Mouse (Mus musculus): ENCODE measurements around the gene Reps1. TPM values are rescaled to one million over a fixed set of nuclear protein-coding genes. Genes with fewer than 3 reads are reported as not detected.

Reps1 gene
- polyA plus RNA-seq, 1 experiment: 78.1 TPM

DNA sequence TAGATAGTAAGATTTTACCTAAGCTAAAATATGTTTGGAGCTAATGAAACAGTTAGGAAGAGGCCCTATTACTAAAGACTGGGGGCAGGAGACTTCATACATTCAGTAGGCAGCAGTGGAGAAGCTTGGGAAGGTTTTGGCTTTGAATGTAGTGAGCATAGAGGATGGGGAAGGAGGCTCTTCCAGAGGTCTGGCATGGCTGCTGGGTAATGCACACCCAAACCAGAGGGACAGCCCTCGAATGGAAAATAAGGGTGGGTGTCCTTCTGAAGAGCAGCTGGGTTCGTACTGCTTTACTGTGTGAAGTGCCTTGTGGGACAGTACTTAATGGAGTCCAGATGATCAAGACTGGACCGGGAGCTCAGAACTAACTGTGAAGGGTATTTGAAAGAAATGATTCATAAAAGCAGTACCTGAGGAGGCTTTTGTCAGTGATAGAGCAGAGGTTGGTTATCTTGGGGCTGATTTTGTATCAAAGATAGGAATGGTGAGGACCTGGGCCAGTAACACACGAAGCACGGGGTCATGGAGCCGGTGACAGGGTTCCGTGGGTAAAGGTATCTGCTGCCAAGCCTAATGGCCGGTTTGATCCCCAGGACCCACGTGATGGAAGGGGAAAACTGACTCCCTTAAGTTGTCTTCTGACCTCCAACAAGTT lies 3.1 kb downstream of the Reps1 start:
- Histone ChIP-seq H3K36me3 (ENCODE audit: control insufficient read depth, insufficient read depth, low read length, poor library complexity, severe bottlenecking) (no peaks in the 10 kb centered on the region), H3K4me3 (ENCODE audit: low read depth, low read length) (no peak overlapping the region), H3K27me3 (ENCODE audit: control insufficient read depth, insufficient read depth, low read length, poor library complexity, severe bottlenecking) (no peaks in the 10 kb centered on the region), H3K9ac (ENCODE audit: low read depth, poor library complexity, severe bottlenecking) (no peak overlapping the region), H3K27ac (ENCODE audit: insufficient read depth, low read length) (no peak overlapping the region), H3K9me3 (replicated peaks; ENCODE audit: control insufficient read depth, insufficient read depth, low read length, poor library complexity, severe bottlenecking) (no peaks in the 10 kb centered on the region), H3K4me1 (ENCODE audit: control insufficient read depth, insufficient read depth, low read length) (peaks cover 3% of the 10 kb centered on the region)
- no peak for TF ChIP-seq CTCF (IDR thresholded peaks at IDR 0.05; ENCODE audit: low read depth, low read length)
- TF ChIP-seq POLR2A (IDR thresholded peaks at IDR 0.05; ENCODE audit: insufficient read depth, low read length): no peak
- TF ChIP-seq EP300 (IDR thresholded peaks at IDR 0.05; ENCODE audit: insufficient read depth, low read depth, low read length): no peak

DNA sequence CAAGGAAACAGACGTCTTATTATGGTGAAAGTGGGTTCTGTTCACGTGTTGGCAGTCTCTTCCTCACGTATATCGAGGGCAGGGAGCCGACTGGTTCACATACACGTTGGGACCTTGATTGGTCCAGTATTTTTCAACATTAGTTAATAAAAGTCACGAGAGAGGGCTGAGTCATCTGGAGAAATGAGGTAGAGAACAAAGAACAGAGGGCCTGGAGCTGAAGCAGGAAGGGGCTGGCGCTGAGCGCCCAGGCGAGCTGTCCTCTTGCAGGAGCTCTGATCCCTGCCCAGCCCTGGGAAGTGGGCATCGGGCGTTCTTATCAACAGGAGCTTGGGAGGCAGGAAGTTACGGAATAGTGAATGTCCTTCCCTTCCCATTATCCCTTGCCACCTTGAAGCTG lies 4.1 kb downstream of the Reps1 start:
- Histone ChIP-seq H3K9me3 (replicated peaks; ENCODE audit: control insufficient read depth, insufficient read depth, low read length, poor library complexity, severe bottlenecking) (no peaks in the 10 kb centered on the region), H3K4me1 (ENCODE audit: control insufficient read depth, insufficient read depth, low read length) (peaks cover 3% of the 10 kb centered on the region), H3K27me3 (ENCODE audit: control insufficient read depth, insufficient read depth, low read length, poor library complexity, severe bottlenecking) (no peaks in the 10 kb centered on the region), H3K9ac (ENCODE audit: low read depth, poor library complexity, severe bottlenecking) (no peak overlapping the region), H3K4me3 (ENCODE audit: low read depth, low read length) (no peak overlapping the region), H3K36me3 (ENCODE audit: control insufficient read depth, insufficient read depth, low read length, poor library complexity, severe bottlenecking) (no peaks in the 10 kb centered on the region), H3K27ac (ENCODE audit: insufficient read depth, low read length) (no peak overlapping the region)
- TF ChIP-seq CTCF (IDR thresholded peaks at IDR 0.05; ENCODE audit: low read depth, low read length) (no peak), EP300 (IDR thresholded peaks at IDR 0.05; ENCODE audit: insufficient read depth, low read depth, low read length) (no peak), POLR2A (IDR thresholded peaks at IDR 0.05; ENCODE audit: insufficient read depth, low read length) (no peak)

DNA sequence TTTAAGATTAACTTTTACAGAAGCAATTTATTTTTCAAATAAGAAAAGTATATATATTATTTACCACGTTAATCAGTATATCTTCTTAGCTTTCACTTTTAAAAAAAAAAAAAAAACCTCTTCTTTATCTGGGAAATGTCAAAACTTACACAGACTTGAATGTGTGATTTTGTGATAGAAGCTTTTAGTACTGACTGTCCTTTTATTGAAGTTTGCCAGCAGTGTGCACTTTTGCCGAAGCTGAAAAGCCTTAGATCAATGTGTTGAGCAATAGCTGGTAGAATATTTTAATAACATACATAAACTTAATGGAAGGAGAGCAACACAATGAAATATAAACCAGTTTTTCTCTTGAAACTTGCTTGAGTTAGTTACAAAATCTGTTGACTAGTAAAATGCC lies 5.1 kb downstream of the Reps1 start:
- TF ChIP-seq POLR2A (IDR thresholded peaks at IDR 0.05; ENCODE audit: insufficient read depth, low read length) (no peak), EP300 (IDR thresholded peaks at IDR 0.05; ENCODE audit: insufficient read depth, low read depth, low read length) (no peak)
- H3K36me3 ChIP-seq (ENCODE audit: control insufficient read depth, insufficient read depth, low read length, poor library complexity, severe bottlenecking): no peaks in the 10 kb centered on the region
- no peak overlapping the region for H3K27ac ChIP-seq (ENCODE audit: insufficient read depth, low read length)
- no peak overlapping the region for H3K4me3 ChIP-seq (ENCODE audit: low read depth, low read length)
- peaks cover 3% of the 10 kb centered on the region for H3K4me1 ChIP-seq (ENCODE audit: control insufficient read depth, insufficient read depth, low read length)
- H3K27me3 ChIP-seq (ENCODE audit: control insufficient read depth, insufficient read depth, low read length, poor library complexity, severe bottlenecking): no peaks in the 10 kb centered on the region
- no peaks in the 10 kb centered on the region for H3K9me3 ChIP-seq (replicated peaks; ENCODE audit: control insufficient read depth, insufficient read depth, low read length, poor library complexity, severe bottlenecking)
- H3K9ac ChIP-seq (ENCODE audit: low read depth, poor library complexity, severe bottlenecking): no peak overlapping the region

DNA sequence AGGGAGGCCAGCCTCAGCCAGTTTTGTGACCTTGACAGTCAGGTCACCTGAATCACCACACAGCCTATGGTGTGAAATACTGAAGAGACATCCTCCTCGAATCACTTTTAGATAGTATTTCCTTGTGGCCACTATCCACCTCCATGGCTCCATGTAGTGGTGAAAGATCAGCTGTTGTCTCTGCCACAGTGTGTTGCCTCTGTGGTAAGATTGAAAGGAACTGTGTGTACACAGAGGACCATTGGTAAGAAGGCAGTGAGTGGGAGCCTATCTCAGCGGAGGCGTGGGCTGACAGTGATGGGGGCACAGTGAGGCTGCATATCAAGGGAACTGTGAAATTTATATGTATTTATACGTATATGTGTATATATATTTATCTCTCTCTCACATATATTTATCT lies 5.9 kb downstream of the Reps1 start:
- TF ChIP-seq CTCF (IDR thresholded peaks at IDR 0.05; ENCODE audit: low read depth, low read length) (no peak), POLR2A (IDR thresholded peaks at IDR 0.05; ENCODE audit: insufficient read depth, low read length) (no peak), EP300 (IDR thresholded peaks at IDR 0.05; ENCODE audit: insufficient read depth, low read depth, low read length) (no peak)
- Histone ChIP-seq H3K9ac (ENCODE audit: low read depth, poor library complexity, severe bottlenecking) (no peak overlapping the region), H3K27ac (ENCODE audit: insufficient read depth, low read length) (no peak overlapping the region), H3K27me3 (ENCODE audit: control insufficient read depth, insufficient read depth, low read length, poor library complexity, severe bottlenecking) (no peaks in the 10 kb centered on the region), H3K36me3 (ENCODE audit: control insufficient read depth, insufficient read depth, low read length, poor library complexity, severe bottlenecking) (no peaks in the 10 kb centered on the region), H3K4me1 (ENCODE audit: control insufficient read depth, insufficient read depth, low read length) (peaks cover 3% of the 10 kb centered on the region), H3K9me3 (replicated peaks; ENCODE audit: control insufficient read depth, insufficient read depth, low read length, poor library complexity, severe bottlenecking) (no peaks in the 10 kb centered on the region), H3K4me3 (ENCODE audit: low read depth, low read length) (no peak overlapping the region)

DNA sequence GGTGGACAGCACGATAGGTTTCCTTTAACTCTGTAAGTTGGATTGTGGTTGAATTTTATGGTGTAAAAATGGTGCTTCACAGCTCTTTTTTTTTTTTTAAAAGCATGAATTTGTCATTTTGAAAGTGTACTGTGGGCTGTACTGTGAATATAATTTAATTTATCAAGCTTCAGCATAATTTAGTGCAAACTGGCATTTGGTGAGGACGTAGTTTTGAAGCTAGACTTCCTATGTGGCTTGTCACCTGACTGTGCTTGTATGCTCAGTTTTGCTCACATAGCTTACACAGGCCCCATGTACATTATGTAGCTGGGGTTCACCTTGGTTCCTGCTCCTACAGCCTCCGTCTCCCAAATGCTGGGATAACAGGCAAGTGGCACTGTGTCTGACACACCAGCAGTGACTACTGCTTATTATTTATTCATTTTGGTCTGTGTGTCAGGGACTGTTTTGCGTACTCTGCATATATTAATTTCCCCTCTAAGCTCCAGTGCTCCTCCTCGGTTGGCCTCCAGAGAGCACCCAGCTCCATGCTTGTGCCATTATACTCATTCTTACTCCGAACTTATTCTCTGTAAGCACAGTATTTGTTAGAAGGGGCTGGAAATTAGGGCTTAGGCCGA lies 9.1 kb downstream of the Reps1 start:
- H3K9me3 ChIP-seq (replicated peaks; ENCODE audit: control insufficient read depth, insufficient read depth, low read length, poor library complexity, severe bottlenecking): no peaks in the 10 kb centered on the region
- no peak for TF ChIP-seq POLR2A (IDR thresholded peaks at IDR 0.05; ENCODE audit: insufficient read depth, low read length)
- no peak for TF ChIP-seq EP300 (IDR thresholded peaks at IDR 0.05; ENCODE audit: insufficient read depth, low read depth, low read length)
- TF ChIP-seq CTCF (IDR thresholded peaks at IDR 0.05; ENCODE audit: low read depth, low read length): no peak
- H3K4me3 ChIP-seq (ENCODE audit: low read depth, low read length): no peak overlapping the region
- no peaks in the 10 kb centered on the region for H3K27me3 ChIP-seq (ENCODE audit: control insufficient read depth, insufficient read depth, low read length, poor library complexity, severe bottlenecking)
- H3K27ac ChIP-seq (ENCODE audit: insufficient read depth, low read length): no peak overlapping the region
- H3K4me1 ChIP-seq (ENCODE audit: control insufficient read depth, insufficient read depth, low read length): peaks cover 3% of the 10 kb centered on the region
- H3K36me3 ChIP-seq (ENCODE audit: control insufficient read depth, insufficient read depth, low read length, poor library complexity, severe bottlenecking): no peaks in the 10 kb centered on the region
- no peak overlapping the region for H3K9ac ChIP-seq (ENCODE audit: low read depth, poor library complexity, severe bottlenecking)

DNA sequence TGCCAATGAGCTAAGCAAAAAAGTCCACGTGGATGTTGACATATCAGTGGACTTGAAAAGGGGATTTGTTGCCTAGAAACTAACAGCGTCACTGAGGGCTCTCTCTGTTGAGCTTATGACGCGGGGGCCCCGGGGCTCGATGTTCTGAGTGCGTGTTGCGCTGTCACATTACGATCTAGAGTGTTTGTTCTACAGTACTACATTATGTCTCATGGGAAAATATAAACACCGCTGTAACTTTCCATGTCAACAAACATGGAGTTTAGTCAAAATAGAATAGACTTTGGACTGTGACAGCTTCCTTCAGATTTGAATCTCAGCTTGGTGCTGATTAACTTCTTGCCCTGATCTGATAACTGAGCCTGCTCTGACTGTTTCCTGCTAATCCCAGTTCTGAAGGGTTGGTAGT lies 10.4 kb downstream of the Reps1 start:
- H3K9ac ChIP-seq (ENCODE audit: low read depth, poor library complexity, severe bottlenecking): no peak overlapping the region
- TF ChIP-seq CTCF (IDR thresholded peaks at IDR 0.05; ENCODE audit: low read depth, low read length): no peak
- TF ChIP-seq POLR2A (IDR thresholded peaks at IDR 0.05; ENCODE audit: insufficient read depth, low read length): no peak
- no peak for TF ChIP-seq EP300 (IDR thresholded peaks at IDR 0.05; ENCODE audit: insufficient read depth, low read depth, low read length)
- peaks cover 3% of the 10 kb centered on the region for H3K4me1 ChIP-seq (ENCODE audit: control insufficient read depth, insufficient read depth, low read length)
- no peak overlapping the region for H3K27ac ChIP-seq (ENCODE audit: insufficient read depth, low read length)
- H3K27me3 ChIP-seq (ENCODE audit: control insufficient read depth, insufficient read depth, low read length, poor library complexity, severe bottlenecking): no peaks in the 10 kb centered on the region; the same call in 1 of the 2 replicates
- H3K4me3 ChIP-seq (ENCODE audit: low read depth, low read length): no peak overlapping the region
- no peaks in the 10 kb centered on the region for H3K9me3 ChIP-seq (replicated peaks; ENCODE audit: control insufficient read depth, insufficient read depth, low read length, poor library complexity, severe bottlenecking)
- no peaks in the 10 kb centered on the region for H3K36me3 ChIP-seq (ENCODE audit: control insufficient read depth, insufficient read depth, low read length, poor library complexity, severe bottlenecking)

Data from ES-Bruce4 (cell line).